Mouse (Mus musculus) intestine, postnatal 0 days (tissue): Measurements from ENCODE around the gene Gopc. TPM values are rescaled to one million over a fixed set of nuclear protein-coding genes. Genes with fewer than 3 reads are reported as not detected.
"Not testable (repeated sequence)": the region's sequence is repeated elsewhere in the genome, so short reads cannot be mapped to it uniquely, and the experiment has no call there.

Experiments used
- ATAC-seq: fragments of 200-750 bp; cut with Nextera tagmentation; 2 replicates; pipeline ENCODE4 v1.8.0; 2017; ENCODE audit warnings: mild to moderate bottlenecking, moderate TSS enrichment, moderate library complexity
- H3K27ac ChIP-seq: fragments of 300-500 bp; sonication (generic); 2 replicates; pipeline ENCODE4 v1.5.1; 2014; ENCODE audit warnings: mild to moderate bottlenecking, low read depth, low read length, moderate library complexity
- H3K27me3 ChIP-seq: fragments of 300-500 bp; sonication (generic); replicated peaks from 2 replicates; pipeline ENCODE4 v1.6.1; 2014; ENCODE audit warnings: low read length, mixed read lengths; ENCODE audit not compliant: control insufficient read depth, insufficient read depth
- H3K36me3 ChIP-seq: fragments of 300-500 bp; sonication (generic); 2 replicates; pipeline ENCODE4 v1.6.1; 2014; ENCODE audit warnings: mild to moderate bottlenecking, moderate library complexity; ENCODE audit not compliant: control insufficient read depth, insufficient read depth
- H3K4me1 ChIP-seq: fragments of 300-500 bp; sonication (generic); replicated peaks from 2 replicates; pipeline ENCODE4 v1.6.1; 2014; ENCODE audit warnings: antibody characterized with exemption, low read length, mixed read lengths; ENCODE audit not compliant: control insufficient read depth, insufficient read depth
- H3K4me2 ChIP-seq: fragments of 300-500 bp; sonication (generic); replicated peaks from 2 replicates; pipeline ENCODE4 v1.6.1; 2014; ENCODE audit warnings: low read depth, mild to moderate bottlenecking, moderate library complexity
- H3K4me3 ChIP-seq: fragments of 300-500 bp; sonication (generic); 2 replicates; pipeline ENCODE4 v1.5.1; 2014; ENCODE audit warnings: low read depth, low read length
- H3K9ac ChIP-seq: fragments of 300-500 bp; sonication (generic); 2 replicates; pipeline ENCODE4 v1.6.1; 2014; ENCODE audit warnings: mild to moderate bottlenecking, low read depth, low read length
- H3K9me3 ChIP-seq: fragments of 300-500 bp; sonication (generic); 2 replicates; pipeline ENCODE4 v1.6.1; 2016; ENCODE audit warnings: mixed run types; ENCODE audit not compliant: control insufficient read depth
- CTCF ChIP-seq: sonication (generic); IDR thresholded peaks from 2 replicates; pipeline ENCODE4 v1.5.1; 2016; ENCODE audit warnings: low read depth, mild to moderate bottlenecking, control low read depth, antibody characterized with exemption, moderate library complexity
- WGBS: fragments of 180-500 bp; shearing (Covaris S2); extraction: QIAGEN DNeasy Blood & Tissue Kit; methylation state at CpG from one replicate; pipeline ENCODE4 v1.1.7; 2014; 5-methylcytosine and 5-hydroxymethylcytosine counted together
- polyA plus RNA-seq: library from polyadenylated mRNA; unstranded; fragments of >200 nt; fragmentation: Nextera tagmentation; extraction: Ambion mirVana; gene quantifications from 2 replicates; pipeline ENCODE4 v1.2.1, GENCODE M21; 2015

Gopc gene
- polyA plus RNA-seq, 1 experiment from 2014 or later = 10.4 TPM

GRCm38 (mm10) chr10:52360862-52361609 lies 20.9 kb downstream of the Gopc start:
- ATAC-seq = peak; percentile 89
- no peaks in the 10 kb centered on the region for H3K9me3 ChIP-seq
- H3K27me3 ChIP-seq = no peaks in the 10 kb centered on the region
- no peak overlapping the region for H3K27ac ChIP-seq
- 75% methylated on average over 9 of the region's 9 CpGs for WGBS
- no peak for TF ChIP-seq CTCF
- no peak overlapping the region for H3K4me2 ChIP-seq
- no peaks in the 10 kb centered on the region for H3K36me3 ChIP-seq
- 0 out of 2 replicates have a peak, but pooled peaks cover 4% of the 10 kb centered on the region for H3K4me1 ChIP-seq
- H3K9ac ChIP-seq = no peak overlapping the region
- no peak overlapping the region for H3K4me3 ChIP-seq

GRCm38 (mm10) chr10:52360241-52360735 lies 21.6 kb downstream of the Gopc start:
- Histone ChIP-seq H3K4me3 (no peak overlapping the region), H3K36me3 (no peaks in the 10 kb centered on the region), H3K27ac (no peak overlapping the region), H3K4me1 (0 out of 2 replicates have a peak, but pooled peaks cover 4% of the 10 kb centered on the region), H3K9ac (no peak overlapping the region), H3K27me3 (no peaks in the 10 kb centered on the region), H3K4me2 (no peak overlapping the region), H3K9me3 (no peaks in the 10 kb centered on the region)
- no peak for TF ChIP-seq CTCF
- WGBS = 96% methylated on average over 4 of the region's 4 CpGs
- no peak for ATAC-seq

- H3K9me3 ChIP-seq = no peaks in the 10 kb centered on the region
- no peaks in the 10 kb centered on the region for H3K27me3 ChIP-seq
- H3K4me1 ChIP-seq = 0 out of 2 replicates have a peak, but pooled peaks cover 4% of the 10 kb centered on the region
- ATAC-seq = no peak
- H3K27ac ChIP-seq = no peak within 1 kb of the TSS
- no peak within 1 kb of the TSS for H3K9ac ChIP-seq
- no peak within 1 kb of the TSS for H3K4me3 ChIP-seq
- 67% methylated on average over 2 of the region's 2 CpGs for WGBS
- no peak for TF ChIP-seq CTCF
- H3K36me3 ChIP-seq = no peaks in the 10 kb centered on the region
- no peak within 1 kb of the TSS for H3K4me2 ChIP-seq
These were observed 23.5 kb downstream of the Gopc start, which contains the start of gene Gm26741 for GRCm38 (mm10) chr10:52358467-52358866. TSS of gene Gm26741 (plus strand) at chr10:52358767.

- TF ChIP-seq CTCF = peak; percentile 25; the same call in 1 of the 2 replicates
- Histone ChIP-seq H3K9me3 (no peaks in the 10 kb centered on the region), H3K4me3 (no peak overlapping the region), H3K27ac (no peak overlapping the region), H3K36me3 (peaks cover 29% of the 10 kb centered on the region), H3K4me1 (no peaks in the 10 kb centered on the region), H3K4me2 (no peak overlapping the region), H3K27me3 (no peaks in the 10 kb centered on the region), H3K9ac (no peak overlapping the region)
- 85% methylated on average over 9 of the region's 9 CpGs for WGBS
- ATAC-seq = no peak
These were observed 28.7 kb downstream of the Gopc start for GRCm38 (mm10) chr10:52353184-52353583.

DNA sequence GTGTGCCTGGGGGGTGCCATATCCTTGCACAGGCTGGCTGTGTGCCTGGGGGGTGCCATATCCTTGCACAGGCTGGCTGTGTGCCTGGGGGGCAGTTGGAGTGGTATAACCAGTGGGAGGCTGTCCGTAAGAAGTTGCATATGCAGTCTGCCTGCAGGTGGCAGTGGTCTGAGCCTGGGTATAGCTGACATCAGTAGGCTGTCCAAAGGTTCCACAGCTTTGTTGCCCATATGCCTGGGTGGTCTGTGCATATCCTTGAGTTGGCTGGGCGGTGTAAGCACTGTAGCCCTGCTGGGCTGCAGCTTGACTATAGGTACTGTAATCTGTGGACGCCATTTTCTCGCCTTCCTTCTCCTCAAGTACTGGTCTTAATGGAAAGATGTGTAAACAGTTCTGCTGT lies 38.6 kb downstream of the Gopc start:
- not testable (repeated sequence) for H3K9me3 ChIP-seq, H3K4me2 ChIP-seq, H3K27me3 ChIP-seq, ATAC-seq, H3K4me3 ChIP-seq, H3K4me1 ChIP-seq, H3K27ac ChIP-seq, H3K9ac ChIP-seq
- peaks cover 33% of the 10 kb centered on the region for H3K36me3 ChIP-seq
- WGBS = 96% methylated on average over 4 of the region's 4 CpGs
- peak; percentile 52 for TF ChIP-seq CTCF

DNA sequence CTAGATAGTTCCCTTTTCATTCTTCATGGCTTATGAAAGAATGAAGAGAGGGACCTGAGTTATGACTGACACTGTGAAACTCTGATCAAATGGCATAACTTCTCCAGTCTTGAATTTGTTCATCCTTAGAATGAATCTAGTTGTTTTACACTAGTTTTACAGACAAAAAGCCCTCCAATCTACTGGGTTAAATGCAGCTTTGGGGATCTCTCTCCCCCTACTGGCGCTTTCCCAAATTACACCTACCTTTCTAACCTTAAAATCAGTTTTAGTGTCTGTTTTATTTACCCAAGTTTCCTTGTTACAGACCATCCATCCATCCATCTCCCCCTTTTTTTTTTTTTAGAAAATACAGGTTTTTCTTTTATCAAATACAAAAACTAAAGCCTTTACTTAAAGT lies 50.9 kb downstream of the Gopc start:
- Histone ChIP-seq H3K4me3 (no peak overlapping the region), H3K9ac (no peak overlapping the region), H3K4me2 (no peak overlapping the region), H3K27me3 (no peaks in the 10 kb centered on the region), H3K36me3 (peaks cover 3% of the 10 kb centered on the region), H3K27ac (no peak overlapping the region), H3K4me1 (no peaks in the 10 kb centered on the region), H3K9me3 (no peaks in the 10 kb centered on the region)
- peak; percentile 81 for TF ChIP-seq CTCF
- no peak for ATAC-seq
- WGBS = 0% methylated on average over 1 of the region's 1 CpGs
